Mouse (Mus musculus) kidney, embryonic 16.5 days (tissue): ENCODE data around the gene Ssh1. TPM values are rescaled to one million over a fixed set of nuclear protein-coding genes. Genes with fewer than 3 reads are reported as not detected.

Experiments used
- ATAC-seq: fragments of 200-750 bp; cut with Nextera tagmentation; 2 replicates; pipeline ENCODE4 v1.8.0; 2017; ENCODE audit warnings: moderate TSS enrichment; ENCODE audit not compliant: low FRiP score, low TSS enrichment
- H3K27ac ChIP-seq: fragments of 300-500 bp; sonication (generic); 2 replicates; pipeline ENCODE4 v1.5.1; 2014; ENCODE audit warnings: low read length
- H3K27me3 ChIP-seq: fragments of 300-500 bp; sonication (generic); 2 replicates; pipeline ENCODE4 v1.6.1; 2014; ENCODE audit warnings: low read length, control low read depth, mixed read lengths; ENCODE audit not compliant: insufficient read depth
- H3K36me3 ChIP-seq: fragments of 300-500 bp; sonication (generic); 2 replicates; pipeline ENCODE4 v1.6.1; 2014; ENCODE audit warnings: low read length, control low read depth, mixed read lengths; ENCODE audit not compliant: insufficient read depth
- H3K4me1 ChIP-seq: fragments of 300-500 bp; sonication (generic); 2 replicates; pipeline ENCODE4 v1.6.1; 2014; ENCODE audit warnings: low read length, control low read depth, mixed read lengths; ENCODE audit not compliant: insufficient read depth
- H3K4me2 ChIP-seq: fragments of 300-500 bp; sonication (generic); replicated peaks from 2 replicates; pipeline ENCODE4 v1.6.1; 2014; ENCODE audit warnings: low read depth, low read length
- H3K4me3 ChIP-seq: fragments of 300-500 bp; sonication (generic); 2 replicates; pipeline ENCODE4 v1.5.1; 2014; ENCODE audit warnings: mild to moderate bottlenecking, low read length
- H3K9ac ChIP-seq: fragments of 300-500 bp; sonication (generic); replicated peaks from 2 replicates; pipeline ENCODE4 v1.6.1; 2014; ENCODE audit warnings: low read length
- H3K9me3 ChIP-seq: fragments of 300-500 bp; sonication (generic); 2 replicates; pipeline ENCODE4 v1.6.1; 2016; ENCODE audit warnings: low read length, control low read depth
- WGBS: fragments of 180-500 bp; shearing (Covaris S2); extraction: QIAGEN DNeasy Blood & Tissue Kit; methylation state at CpG from one replicate; pipeline ENCODE4 v1.1.7; 2014; 5-methylcytosine and 5-hydroxymethylcytosine counted together
- polyA plus RNA-seq: library from polyadenylated mRNA; unstranded; fragments of >200 nt; fragmentation: Nextera tagmentation; extraction: Ambion mirVana; gene quantifications from 2 replicates; pipeline ENCODE4 v1.2.1, GENCODE M21; 2015

Ssh1 gene
- polyA plus RNA-seq, 1 experiment from 2014 or later = 15.0 TPM

DNA sequence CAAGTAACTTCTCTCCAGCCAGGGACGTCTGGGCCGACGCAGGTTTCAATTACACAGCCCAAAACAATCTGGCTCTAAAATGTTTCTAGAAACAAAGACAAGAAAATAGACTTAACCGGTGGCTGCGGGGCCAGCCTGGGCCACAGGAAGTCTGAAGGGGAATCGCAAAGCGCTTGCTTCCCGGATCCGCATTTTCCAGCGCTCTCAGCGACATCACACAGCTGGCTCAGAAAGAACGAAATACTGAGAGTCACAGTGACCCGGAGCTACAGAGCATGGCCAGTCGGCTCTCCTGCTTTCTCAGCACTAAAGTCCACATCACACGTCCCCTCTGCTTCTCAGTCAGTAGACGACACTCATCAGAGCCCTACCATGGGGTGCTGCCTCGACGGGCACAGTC is 102.8 kb downstream of the Ssh1 start:
- 59% methylated on average over 18 of the region's 18 CpGs for WGBS
- H3K4me3 ChIP-seq = no peak overlapping the region
- H3K27me3 ChIP-seq = no peaks in the 10 kb centered on the region
- peak overlapping the region; percentile 65 for H3K27ac ChIP-seq
- H3K4me1 ChIP-seq = peaks cover 45% of the 10 kb centered on the region
- no peak for ATAC-seq
- no peak overlapping the region for H3K9ac ChIP-seq
- H3K4me2 ChIP-seq = no peak overlapping the region; the same call in 1 of the 2 replicates
- no peaks in the 10 kb centered on the region for H3K36me3 ChIP-seq
- H3K9me3 ChIP-seq = no peaks in the 10 kb centered on the region

DNA sequence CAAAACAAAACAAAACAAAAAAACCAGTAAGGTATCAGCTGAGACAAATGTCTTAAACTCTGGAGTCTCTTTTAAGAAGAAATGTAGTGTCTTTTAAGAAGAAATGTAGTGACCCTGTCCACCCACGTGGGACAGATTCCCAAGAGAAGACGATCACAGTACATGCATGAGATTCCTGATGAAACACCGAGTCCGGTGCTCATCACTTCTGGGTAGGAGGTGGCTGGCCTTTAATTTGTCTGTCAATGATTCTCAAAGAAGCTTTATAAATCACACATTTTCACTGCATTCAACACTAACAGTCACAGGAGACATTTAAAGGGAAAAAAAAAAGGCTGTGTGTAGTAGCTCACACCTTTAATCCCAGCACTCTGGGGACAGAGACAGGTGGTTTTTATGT is 103.8 kb downstream of the Ssh1 start:
- H3K4me1 ChIP-seq = peaks cover 54% of the 10 kb centered on the region
- ATAC-seq = no peak
- no peaks in the 10 kb centered on the region for H3K27me3 ChIP-seq
- H3K9ac ChIP-seq = no peak overlapping the region
- 35% methylated on average over 4 of the region's 4 CpGs for WGBS
- H3K4me2 ChIP-seq = no peak overlapping the region
- H3K4me3 ChIP-seq = no peak overlapping the region
- peak overlapping the region; percentile 65; the same call in 1 of the 2 replicates for H3K27ac ChIP-seq
- H3K36me3 ChIP-seq = no peaks in the 10 kb centered on the region
- H3K9me3 ChIP-seq = no peaks in the 10 kb centered on the region

DNA sequence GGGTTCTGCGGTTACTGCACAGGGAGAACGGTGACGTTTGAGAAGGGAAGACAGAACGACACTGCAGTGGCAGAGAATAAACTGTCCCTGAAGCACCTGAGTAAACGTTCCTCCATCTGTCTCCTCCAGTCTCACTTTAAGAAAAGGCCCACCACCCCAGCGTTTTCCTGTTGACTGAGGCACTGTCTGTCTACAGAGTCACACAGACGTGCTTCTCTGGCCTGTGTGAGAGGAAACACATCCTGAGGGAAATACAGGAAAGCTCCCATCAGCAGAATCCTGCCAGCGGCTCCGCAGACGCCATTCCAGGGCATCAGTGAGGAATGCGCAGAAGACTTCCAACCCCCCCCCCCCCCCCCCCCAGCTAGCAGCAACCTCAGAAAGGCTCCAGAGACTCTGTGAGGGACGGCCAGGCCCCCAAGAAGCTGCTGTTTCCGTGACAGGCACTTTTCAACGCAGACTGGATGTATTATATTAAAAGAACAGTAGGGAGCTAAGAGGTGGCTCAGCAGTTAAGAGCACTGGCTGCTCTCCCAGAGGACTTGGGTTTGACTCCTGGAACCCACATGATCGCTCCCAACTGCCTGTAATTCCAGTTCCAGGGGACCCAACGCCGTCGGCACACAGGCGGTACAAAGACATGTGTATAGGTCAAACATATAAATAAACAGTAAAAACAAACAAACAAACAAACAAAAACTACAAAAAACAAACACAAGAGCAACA is 104.3 kb downstream of the Ssh1 start:
- Histone ChIP-seq H3K4me2 (peak overlapping the region; percentile 12; the same call in 1 of the 2 replicates), H3K27me3 (no peaks in the 10 kb centered on the region), H3K9me3 (no peaks in the 10 kb centered on the region), H3K4me1 (peaks cover 60% of the 10 kb centered on the region), H3K4me3 (no peak overlapping the region), H3K9ac (no peak overlapping the region), H3K27ac (peak overlapping the region; percentile 65), H3K36me3 (no peaks in the 10 kb centered on the region)
- 26% methylated on average over 19 of the region's 19 CpGs for WGBS
- ATAC-seq = 0 out of 2 replicates have a peak, but pooled peaks have one; percentile 16

DNA sequence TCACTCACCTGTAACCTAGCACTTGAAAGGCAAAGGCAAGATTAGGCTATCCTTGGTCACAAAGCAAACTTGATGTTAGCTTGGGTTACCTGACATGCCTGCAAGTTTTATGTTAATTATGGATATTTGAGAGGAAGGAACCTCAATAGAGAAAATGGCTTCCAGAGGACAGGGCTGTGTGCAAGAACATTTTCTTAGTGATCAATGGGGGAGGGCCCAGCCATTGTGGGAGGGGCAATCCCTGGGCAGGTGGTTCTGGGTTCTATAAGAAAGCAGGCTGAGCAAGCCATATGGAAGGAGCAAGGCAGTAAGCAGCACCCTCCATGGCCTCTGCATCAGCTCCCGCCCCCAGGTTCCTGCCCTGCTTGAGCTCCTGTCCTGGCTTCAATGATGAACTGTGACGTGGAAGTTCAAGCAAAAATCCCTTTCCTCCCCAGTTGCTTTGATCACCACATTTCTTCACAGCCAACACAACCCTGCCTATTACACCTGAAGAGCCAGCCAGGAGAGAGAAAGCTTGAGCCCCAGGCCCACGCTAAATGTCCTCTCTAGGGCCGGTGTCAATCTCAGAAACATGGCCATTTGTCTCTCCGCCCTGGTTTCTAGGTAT is 105.4 kb downstream of the Ssh1 start:
- H3K27ac ChIP-seq = peak overlapping the region; percentile 65
- no peaks in the 10 kb centered on the region for H3K9me3 ChIP-seq
- H3K27me3 ChIP-seq = no peaks in the 10 kb centered on the region
- 74% methylated on average over 5 of the region's 5 CpGs for WGBS
- peaks cover 66% of the 10 kb centered on the region for H3K4me1 ChIP-seq
- ATAC-seq = no peak
- no peak overlapping the region for H3K9ac ChIP-seq
- H3K36me3 ChIP-seq = no peaks in the 10 kb centered on the region
- H3K4me3 ChIP-seq = no peak overlapping the region
- no peak overlapping the region for H3K4me2 ChIP-seq

DNA sequence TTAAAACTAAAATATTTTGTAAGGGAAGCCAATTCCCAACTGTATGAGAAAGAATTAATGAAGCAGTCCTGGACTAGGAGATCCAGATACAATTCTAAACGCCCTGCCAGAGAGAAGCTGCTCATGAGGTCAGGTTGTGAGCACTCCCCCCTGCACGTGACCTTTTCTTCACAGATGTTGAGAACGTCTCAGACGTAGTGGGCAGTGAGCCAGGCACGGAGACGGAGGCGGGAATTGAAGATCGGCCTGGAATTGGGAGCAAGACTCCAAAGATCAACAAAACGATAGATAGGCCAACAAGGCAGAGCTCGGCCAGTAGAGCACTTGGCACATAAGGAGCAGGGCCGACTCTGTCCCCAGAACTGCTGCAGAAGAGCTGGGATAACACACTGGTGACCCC is 106.6 kb downstream of the Ssh1 start:
- 26% methylated on average over 11 of the region's 11 CpGs for WGBS
- Histone ChIP-seq H3K4me3 (no peak overlapping the region), H3K4me1 (peaks cover 76% of the 10 kb centered on the region), H3K9me3 (no peaks in the 10 kb centered on the region), H3K4me2 (no peak overlapping the region), H3K27me3 (no peaks in the 10 kb centered on the region), H3K9ac (no peak overlapping the region), H3K27ac (peak overlapping the region; percentile 12; the same call in 1 of the 2 replicates), H3K36me3 (no peaks in the 10 kb centered on the region)
- no peak for ATAC-seq

Other genes with a start within 250 kb of the Ssh1 start
- 54.8 and 62.4 TPM in 2 replicates for gene Sart3, start 221.4 kb downstream of the Ssh1 start, polyA plus RNA-seq
- gene Iscu, start 221.1 kb downstream of the Ssh1 start, polyA plus RNA-seq = 107 and 110 TPM in 2 replicates
- 46.1 and 51.7 TPM in 2 replicates for gene Tmem119, start 193.4 kb downstream of the Ssh1 start, polyA plus RNA-seq
- gene Selplg, start 161.2 kb downstream of the Ssh1 start, polyA plus RNA-seq = 2.4 TPM in 2 replicates
- 122 and 126 TPM in 2 replicates for gene Coro1c, start 85.1 kb downstream of the Ssh1 start, polyA plus RNA-seq
- 20.4 and 22.5 TPM in 2 replicates for gene Dao, start 9.8 kb upstream of the Ssh1 start, polyA plus RNA-seq
- gene Usp30, start 71.6 kb upstream of the Ssh1 start, polyA plus RNA-seq = 12.0 and 14.0 TPM in 2 replicates
- gene Svop, start 97.7 kb upstream of the Ssh1 start, polyA plus RNA-seq = 0.36 and 0.42 TPM in 2 replicates
- gene Alkbh2, start 134.3 kb upstream of the Ssh1 start, polyA plus RNA-seq = 8.7 and 9.1 TPM in 2 replicates
- 56.2 and 57.0 TPM in 2 replicates for gene Ung, start 136.5 kb upstream of the Ssh1 start, polyA plus RNA-seq
- 4.7 and 5.7 TPM in 2 replicates for gene Acacb, start 152.6 kb upstream of the Ssh1 start, polyA plus RNA-seq